Mouse (Mus musculus) right cerebral cortex, postnatal 10 days (tissue): ENCODE measurements around the gene Trpv2.
"Not testable (repeated sequence)": the region's sequence is repeated elsewhere in the genome, so short reads cannot be mapped to it uniquely, and the experiment has no call there.

Experiments
- DNase-seq, 2 experiments: peaks; one replicate each; pipeline ENCODE4 v3.0.0; 2021; ENCODE audit warnings: low spot score in 2 of 2

Gene Trpv2

GRCm38 (mm10) chr11:62647661-62648590 lies 73.6 kb downstream of the Trpv2 start, which contains the start of gene Lrrc75a:
TSS of gene Lrrc75a (minus strand) at chr11:62648523.
- DNase-seq: peak in 1 of 2 experiments; percentile 49

- peak; percentile 89 to 92 for DNase-seq
These were observed 74.5 kb downstream of the Trpv2 start, which contains the start of gene Mmgt2 for GRCm38 (mm10) chr11:62648591-62649391. TSS of gene Mmgt2 (plus strand) at chr11:62648664.

DNA sequence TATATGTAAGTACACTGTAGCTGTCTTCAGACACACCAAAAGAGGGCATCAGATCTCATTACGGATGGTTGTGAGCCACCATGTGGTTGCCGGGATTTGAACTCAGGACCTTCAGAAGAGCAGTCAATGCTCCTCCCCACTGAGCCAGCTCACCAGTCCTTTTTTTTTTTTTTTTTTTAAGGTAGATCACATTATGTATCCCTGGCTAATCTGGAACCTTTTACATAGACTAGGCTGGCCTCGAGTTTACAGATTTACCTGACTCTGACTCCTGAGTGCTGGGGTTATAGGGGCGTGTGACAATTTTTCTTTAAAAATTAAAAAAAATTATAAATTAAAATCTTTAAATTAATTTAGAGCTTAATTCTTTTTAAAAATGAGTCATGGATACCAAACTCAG lies 75.5 kb downstream of the Trpv2 start:
- not testable (repeated sequence) for DNase-seq
